Mouse (Mus musculus) heart, postnatal 0 days (tissue): ENCODE data around the gene Dnajc3. TPM values are rescaled to one million over a fixed set of nuclear protein-coding genes. Genes with fewer than 3 reads are reported as not detected.

Source experiments
- ATAC-seq: fragments of 200-750 bp; cut with Nextera tagmentation; 2 replicates; pipeline ENCODE4 v1.8.0; 2017; ENCODE audit warnings: low read depth, moderate number of reproducible peaks, moderate library complexity; ENCODE audit not compliant: insufficient read depth
- DNase-seq: peaks from one replicate; pipeline ENCODE4 v3.0.0-alpha.2; 2016; ENCODE audit warnings: low spot score
- H3K27ac ChIP-seq: fragments of 300-500 bp; sonication (generic); 2 replicates; pipeline ENCODE4 v1.5.1; 2014; ENCODE audit warnings: low read depth, mild to moderate bottlenecking
- H3K27me3 ChIP-seq: fragments of 300-500 bp; sonication (generic); 2 replicates; pipeline ENCODE4 v1.6.1; 2014; ENCODE audit warnings: low read length, mixed read lengths; ENCODE audit not compliant: control insufficient read depth, insufficient read depth
- H3K36me3 ChIP-seq: fragments of 300-500 bp; sonication (generic); replicated peaks from 2 replicates; pipeline ENCODE4 v1.6.1; 2014; ENCODE audit warnings: low read length, mixed read lengths; ENCODE audit not compliant: control insufficient read depth, insufficient read depth
- H3K4me1 ChIP-seq: fragments of 300-500 bp; sonication (generic); 2 replicates; pipeline ENCODE4 v1.6.1; 2014; ENCODE audit warnings: antibody characterized with exemption; ENCODE audit not compliant: control insufficient read depth, insufficient read depth
- H3K4me2 ChIP-seq: fragments of 300-500 bp; sonication (generic); 2 replicates; pipeline ENCODE4 v1.6.1; 2014; ENCODE audit warnings: low read depth, mild to moderate bottlenecking, low read length, moderate library complexity
- H3K4me3 ChIP-seq: fragments of 300-500 bp; sonication (generic); 2 replicates; pipeline ENCODE4 v1.5.1; 2014; ENCODE audit warnings: low read depth, low read length
- H3K9ac ChIP-seq: fragments of 300-500 bp; sonication (generic); replicated peaks from 2 replicates; pipeline ENCODE4 v1.6.1; 2014; ENCODE audit warnings: low read depth, low read length, mixed read lengths
- H3K9me3 ChIP-seq: fragments of 300-500 bp; sonication (generic); replicated peaks from 2 replicates; pipeline ENCODE4 v1.6.1; 2016; ENCODE audit warnings: low read length; ENCODE audit not compliant: control insufficient read depth
- CTCF ChIP-seq: IDR thresholded peaks from 2 replicates; pipeline ENCODE4 v1.5.1; 2016; ENCODE audit warnings: antibody characterized with exemption, control low read depth, low read depth
- EP300 ChIP-seq: IDR thresholded peaks from 2 replicates; pipeline ENCODE4 v1.6.1; 2016; ENCODE audit warnings: antibody characterized with exemption, low read depth
- WGBS: fragments of 180-500 bp; shearing (Covaris S2); extraction: QIAGEN DNeasy Blood & Tissue Kit; methylation state at CpG from one replicate; pipeline ENCODE4 v1.1.7; 2014; 5-methylcytosine and 5-hydroxymethylcytosine counted together
- polyA plus RNA-seq: library from polyadenylated mRNA; unstranded; fragments of >200 nt; fragmentation: Nextera tagmentation; extraction: Ambion mirVana; gene quantifications from 2 replicates; pipeline ENCODE4 v1.2.1, GENCODE M21; 2015
- total RNA-seq: library from RNA; depleted of rRNA; stranded (reverse); fragments of >200 nt; gene quantifications from 2 replicates; pipeline ENCODE4 v1.2.3, GENCODE M21; 2014; ENCODE audit warnings: low replicate concordance

Gene Dnajc3
- total and polyA plus RNA-seq, 2 experiments from 2014 or later, result 15.6 to 17.2 TPM

DNA sequence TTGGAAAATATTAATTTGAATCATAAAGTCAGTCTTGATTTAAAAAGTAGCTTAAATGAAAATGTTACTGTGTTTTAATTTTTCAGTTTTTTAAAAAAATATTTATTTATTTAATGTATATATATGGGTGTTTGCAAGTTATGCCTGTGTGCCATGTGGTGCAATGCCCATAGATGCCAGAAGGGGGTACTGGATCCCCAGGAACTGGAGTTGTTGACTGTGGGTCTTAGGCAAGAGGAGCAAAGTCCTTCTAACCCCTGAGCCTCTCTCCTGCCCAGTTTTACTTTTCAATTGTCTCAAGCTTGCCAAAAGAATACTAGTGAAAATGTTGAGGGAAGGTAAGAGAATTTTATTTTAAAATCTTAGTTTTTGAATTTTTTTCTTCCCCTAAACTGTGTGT lies 65.5 kb downstream of the Dnajc3 start:
- no peak overlapping the region for H3K4me3 ChIP-seq
- ATAC-seq, result no peak
- H3K27me3 ChIP-seq, result no peaks in the 10 kb centered on the region
- no peaks in the 10 kb centered on the region for H3K9me3 ChIP-seq
- no peak overlapping the region for H3K27ac ChIP-seq
- H3K9ac ChIP-seq, result no peak overlapping the region
- H3K36me3 ChIP-seq, result peaks cover 11% of the 10 kb centered on the region; the same call in 1 of the 2 replicates
- H3K4me2 ChIP-seq, result no peak overlapping the region
- TF ChIP-seq EP300 (no peak), CTCF (peak; percentile 23; the same call in 1 of the 2 replicates)
- no peaks in the 10 kb centered on the region for H3K4me1 ChIP-seq
- no peak for DNase-seq

DNA sequence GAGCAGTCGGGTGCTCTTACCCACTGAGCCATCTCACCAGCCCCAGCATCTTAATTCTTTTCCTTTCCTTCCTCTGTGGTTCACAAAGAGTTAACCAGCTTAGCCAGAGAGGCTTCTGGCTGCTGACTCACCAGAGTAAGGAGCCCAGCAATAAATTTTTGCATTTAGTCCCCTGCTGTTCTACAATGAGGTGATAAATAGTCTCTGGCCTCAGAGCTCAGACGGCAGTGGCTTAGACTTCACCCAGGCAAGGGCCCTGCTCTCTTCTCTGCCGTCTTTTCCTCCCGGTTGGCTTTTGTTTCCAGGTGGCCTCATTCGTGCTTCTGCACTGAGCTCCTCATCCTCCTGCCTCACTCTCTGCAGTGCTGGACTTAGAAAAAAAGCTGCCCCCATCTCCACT lies 68.1 kb downstream of the Dnajc3 start:
- 0 out of 2 replicates have a peak overlapping the region, but pooled peaks have one; percentile 3 for H3K27ac ChIP-seq
- peaks cover 11% of the 10 kb centered on the region; the same call in 1 of the 2 replicates for H3K36me3 ChIP-seq
- no peak overlapping the region for H3K9ac ChIP-seq
- no peaks in the 10 kb centered on the region for H3K9me3 ChIP-seq
- ATAC-seq (no peak), DNase-seq (no peak)
- 15% methylated on average over 5 of the region's 5 CpGs for WGBS
- no peaks in the 10 kb centered on the region for H3K27me3 ChIP-seq
- TF ChIP-seq CTCF (no peak), EP300 (no peak)
- H3K4me3 ChIP-seq, result no peak overlapping the region
- peak overlapping the region; percentile 94; the same call in 1 of the 2 replicates for H3K4me2 ChIP-seq
- H3K4me1 ChIP-seq, result no peaks in the 10 kb centered on the region

DNA sequence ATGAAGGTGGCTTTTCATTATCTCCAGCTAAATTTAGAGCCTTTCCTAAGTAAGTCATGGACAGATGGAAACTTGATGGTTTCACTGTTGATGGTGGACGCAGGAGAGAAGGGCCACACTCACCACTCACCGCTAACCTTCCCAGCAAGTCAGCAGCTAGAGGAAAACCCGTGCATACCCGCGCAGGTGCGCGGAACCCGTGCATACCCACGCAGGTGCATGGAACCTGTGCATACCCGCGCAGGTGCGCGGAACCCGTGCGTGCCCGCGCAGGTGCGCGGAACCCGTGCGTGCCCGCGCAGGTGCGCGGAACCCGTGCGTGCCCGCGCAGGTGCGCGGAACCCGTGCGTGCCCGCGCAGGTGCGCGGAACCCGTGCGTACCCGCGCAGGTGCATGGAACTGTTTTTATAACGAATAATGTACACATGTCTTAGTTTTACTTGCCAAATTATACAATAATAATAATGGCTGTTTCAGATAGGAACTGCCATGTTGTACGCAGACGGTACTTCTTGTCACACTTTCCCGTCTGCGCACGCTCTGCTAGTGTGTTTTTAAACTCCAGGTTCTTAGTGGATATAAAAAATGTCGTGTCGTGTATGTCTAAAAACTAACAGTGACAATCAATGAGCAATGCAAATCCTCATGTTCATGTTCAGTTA lies 68.8 kb downstream of the Dnajc3 start:
- ATAC-seq (no peak), DNase-seq (no peak)
- H3K4me3 ChIP-seq, result peak overlapping the region; percentile 61
- 1% methylated on average over 49 of the region's 49 CpGs for WGBS
- H3K4me2 ChIP-seq, result peak overlapping the region; percentile 94
- H3K9ac ChIP-seq, result peak overlapping the region; percentile 47
- no peaks in the 10 kb centered on the region for H3K4me1 ChIP-seq
- no peaks in the 10 kb centered on the region for H3K27me3 ChIP-seq
- H3K36me3 ChIP-seq, result peaks cover 10% of the 10 kb centered on the region; the same call in 1 of the 2 replicates
- TF ChIP-seq CTCF (no peak), EP300 (no peak)
- H3K27ac ChIP-seq, result peak overlapping the region; percentile 77
- H3K9me3 ChIP-seq, result no peaks in the 10 kb centered on the region

DNA sequence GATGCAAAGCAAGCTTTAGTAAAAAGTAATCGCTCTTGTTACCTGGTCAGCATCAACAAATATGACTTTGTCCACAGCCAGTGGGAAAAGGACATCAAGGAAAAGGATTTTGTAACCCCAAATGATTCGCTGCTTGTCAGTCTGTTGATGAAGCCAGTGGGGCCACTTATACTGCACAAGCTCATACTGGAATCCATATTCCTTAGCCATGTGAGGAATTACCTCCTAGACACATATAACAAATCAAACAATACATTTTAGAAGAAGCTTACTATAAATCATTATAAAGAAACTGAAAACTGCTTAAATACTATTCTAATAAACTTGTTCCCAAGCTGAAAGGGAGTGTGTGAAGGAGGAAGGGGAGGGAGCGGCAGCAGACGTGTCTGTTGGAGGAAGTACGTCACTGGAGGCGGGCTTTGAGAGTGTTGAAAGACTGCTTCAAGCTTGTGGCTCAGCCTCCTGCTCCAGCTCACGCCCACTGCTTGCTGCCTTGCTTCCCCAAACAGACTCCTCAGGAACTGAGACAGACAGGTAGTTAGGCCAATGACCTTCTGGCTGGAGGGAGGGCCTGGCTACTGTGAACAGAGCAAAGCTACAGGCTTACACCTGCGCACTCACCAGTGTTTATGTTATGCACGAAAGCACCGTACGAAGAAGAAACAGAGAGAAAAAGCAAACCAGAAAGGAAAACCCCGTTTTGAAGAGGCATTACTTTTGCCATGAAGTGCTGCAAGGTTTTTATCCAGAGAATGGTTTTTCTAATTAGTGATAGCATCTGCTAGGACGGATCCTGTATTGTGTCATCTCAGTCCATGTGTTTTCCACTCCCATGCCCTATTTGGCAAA lies 69.6 kb downstream of the Dnajc3 start:
- WGBS, result 1% methylated on average over 13 of the region's 13 CpGs

DNA sequence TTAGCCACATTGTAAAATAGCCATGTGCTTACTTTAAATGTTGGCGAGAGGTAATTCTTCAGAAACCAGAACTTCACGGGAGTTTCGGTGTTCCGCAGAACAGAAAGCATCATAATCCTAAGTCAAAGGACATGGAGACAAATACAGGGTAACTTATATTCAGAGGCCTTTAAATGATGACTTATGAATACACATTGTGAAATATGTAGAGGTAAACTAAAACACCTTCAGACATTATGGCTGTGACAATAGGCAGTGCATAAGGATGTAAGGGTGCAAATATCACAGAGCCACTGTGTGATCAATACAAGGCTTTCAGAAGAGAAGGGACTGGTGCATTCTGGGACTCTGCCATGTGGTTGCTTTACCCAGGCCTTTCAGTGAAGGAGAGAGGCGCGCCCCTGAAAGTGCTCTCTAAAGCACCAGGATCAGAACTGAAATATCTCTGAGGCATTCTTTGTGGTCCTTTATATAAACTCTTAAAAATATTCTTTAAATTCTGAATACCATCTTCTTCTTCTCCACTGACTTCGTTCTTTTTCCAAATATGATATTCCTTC lies 70.3 kb downstream of the Dnajc3 start:
- Histone ChIP-seq H3K27me3 (no peaks in the 10 kb centered on the region), H3K4me2 (peak overlapping the region; percentile 94), H3K9ac (peak overlapping the region; percentile 9; the same call in 1 of the 2 replicates), H3K36me3 (no peaks in the 10 kb centered on the region), H3K9me3 (no peaks in the 10 kb centered on the region), H3K4me1 (no peaks in the 10 kb centered on the region), H3K27ac (peak overlapping the region; percentile 43), H3K4me3 (peak overlapping the region; percentile 61)
- ATAC-seq, result no peak
- 53% methylated on average over 7 of the region's 7 CpGs for WGBS
- TF ChIP-seq EP300 (no peak), CTCF (no peak)
- no peak for DNase-seq

More for the DNA sequence above, 69.6 kb downstream of the Dnajc3 start:
- 0 out of 2 replicates have a peak, but pooled peaks cover 4% of the 10 kb centered on the region for H3K36me3 ChIP-seq
- H3K4me1 ChIP-seq, result no peaks in the 10 kb centered on the region
- H3K4me3 ChIP-seq, result peak overlapping the region; percentile 61
- no peaks in the 10 kb centered on the region for H3K9me3 ChIP-seq
- TF ChIP-seq CTCF (no peak), EP300 (no peak)
- peak overlapping the region; percentile 77 for H3K27ac ChIP-seq
- H3K4me2 ChIP-seq, result peak overlapping the region; percentile 94
- DNase-seq, result peak; percentile 100
- no peaks in the 10 kb centered on the region for H3K27me3 ChIP-seq
- H3K9ac ChIP-seq, result peak overlapping the region; percentile 47
- peak; percentile 100 for ATAC-seq
